Mouse (Mus musculus): ENCODE data around the gene Card11. TPM values are rescaled to one million over a fixed set of nuclear protein-coding genes. Genes with fewer than 3 reads are reported as not detected.

The Card11 gene
- polyA plus RNA-seq, 1 experiment from 2014 or later, result 0.74 TPM

GRCm38 (mm10) chr5:140940257-140940922 is 60.0 kb downstream of the Card11 start:
- Histone ChIP-seq H3K9ac (ENCODE audit: low read length) (no peak overlapping the region), H3K4me3 (ENCODE audit: low read length) (no peak overlapping the region), H3K4me2 (ENCODE audit: low read depth, low read length) (no peak overlapping the region), H3K36me3 (ENCODE audit: control insufficient read depth, insufficient read depth, low read length) (no peaks in the 10 kb centered on the region), H3K27me3 (ENCODE audit: control insufficient read depth, insufficient read depth, low read depth, low read length) (no peaks in the 10 kb centered on the region), H3K27ac (ENCODE audit: low read length) (no peak overlapping the region), H3K9me3 (ENCODE audit: control insufficient read depth, low read length) (no peaks in the 10 kb centered on the region), H3K4me1 (replicated peaks; ENCODE audit: control insufficient read depth, insufficient read depth, low read length) (no peaks in the 10 kb centered on the region)
- 61% methylated on average over 5 of the region's 5 CpGs for WGBS
- no peak for ATAC-seq (ENCODE audit: low read depth)

- H3K27ac ChIP-seq (ENCODE audit: low read length), result no peak overlapping the region
- H3K4me2 ChIP-seq (ENCODE audit: low read depth, low read length), result no peak overlapping the region
- WGBS, result 77% methylated on average over 7 of the region's 7 CpGs
- H3K9ac ChIP-seq (ENCODE audit: low read length), result no peak overlapping the region
- ATAC-seq (ENCODE audit: low read depth), result no peak
- H3K4me3 ChIP-seq (ENCODE audit: low read length), result no peak overlapping the region
- H3K36me3 ChIP-seq (ENCODE audit: control insufficient read depth, insufficient read depth, low read length), result no peaks in the 10 kb centered on the region
- no peaks in the 10 kb centered on the region for H3K9me3 ChIP-seq (ENCODE audit: control insufficient read depth, low read length)
- peaks cover 3% of the 10 kb centered on the region; the same call in 1 of the 2 replicates for H3K4me1 ChIP-seq (replicated peaks; ENCODE audit: control insufficient read depth, insufficient read depth, low read length)
- no peaks in the 10 kb centered on the region for H3K27me3 ChIP-seq (ENCODE audit: control insufficient read depth, insufficient read depth, low read depth, low read length)
These were observed 63.6 kb downstream of the Card11 start for GRCm38 (mm10) chr5:140936816-140937215.

GRCm38 (mm10) chr5:140935848-140936247 is 64.5 kb downstream of the Card11 start:
- H3K36me3 ChIP-seq (ENCODE audit: control insufficient read depth, insufficient read depth, low read length), result no peaks in the 10 kb centered on the region

GRCm38 (mm10) chr5:140934639-140935315 is 65.6 kb downstream of the Card11 start:
- ATAC-seq (ENCODE audit: low read depth), result no peak

More at GRCm38 (mm10) chr5:140935848-140936247, 64.5 kb downstream of the Card11 start:
- no peak overlapping the region for H3K27ac ChIP-seq (ENCODE audit: low read length)
- no peaks in the 10 kb centered on the region for H3K9me3 ChIP-seq (ENCODE audit: control insufficient read depth, low read length)
- no peak overlapping the region for H3K4me3 ChIP-seq (ENCODE audit: low read length)
- peaks cover 3% of the 10 kb centered on the region; the same call in 1 of the 2 replicates for H3K4me1 ChIP-seq (replicated peaks; ENCODE audit: control insufficient read depth, insufficient read depth, low read length)
- 78% methylated on average over 3 of the region's 3 CpGs for WGBS
- H3K9ac ChIP-seq (ENCODE audit: low read length), result no peak overlapping the region
- no peaks in the 10 kb centered on the region for H3K27me3 ChIP-seq (ENCODE audit: control insufficient read depth, insufficient read depth, low read depth, low read length)
- H3K4me2 ChIP-seq (ENCODE audit: low read depth, low read length), result no peak overlapping the region
- ATAC-seq (ENCODE audit: low read depth), result no peak

DNA sequence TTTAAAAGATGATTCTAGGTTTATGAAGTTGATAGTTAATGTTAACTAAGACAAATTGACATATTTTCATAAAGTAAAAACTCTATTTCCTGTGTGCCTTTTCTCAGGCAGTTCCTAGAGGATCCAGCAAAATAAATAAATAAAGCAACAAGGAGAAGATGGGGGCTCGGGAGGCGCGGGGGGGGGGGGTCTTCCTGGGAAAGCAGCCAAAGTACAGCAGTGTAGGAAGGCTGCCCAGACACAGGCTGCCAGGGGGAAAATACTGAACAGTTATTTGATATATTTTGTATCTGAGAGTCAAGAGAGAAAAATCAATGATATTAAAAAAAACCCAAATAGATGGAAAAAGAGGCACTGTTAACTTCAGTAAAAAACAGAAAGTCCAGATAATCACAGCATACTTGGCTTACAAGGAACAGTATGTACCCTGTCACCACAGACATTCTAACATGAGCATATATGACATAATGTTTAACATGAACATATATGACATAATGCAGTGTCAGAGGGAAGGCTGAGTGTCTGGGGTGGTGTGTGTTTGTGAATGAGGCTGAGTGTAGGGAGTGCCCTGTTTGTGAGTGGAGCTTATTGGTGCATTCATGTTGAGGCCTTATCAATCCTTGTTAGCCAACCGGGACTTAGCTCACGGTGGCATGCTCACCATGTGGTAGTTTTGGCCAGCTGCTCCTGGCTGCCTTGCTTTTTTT is 68.7 kb downstream of the Card11 start:
- Histone ChIP-seq H3K4me2 (ENCODE audit: low read depth, low read length) (no peak overlapping the region), H3K9ac (ENCODE audit: low read length) (no peak overlapping the region), H3K27ac (ENCODE audit: low read length) (peak overlapping the region; percentile 55; the same call in 1 of the 2 replicates), H3K9me3 (ENCODE audit: control insufficient read depth, low read length) (no peaks in the 10 kb centered on the region), H3K4me3 (ENCODE audit: low read length) (no peak overlapping the region), H3K36me3 (ENCODE audit: control insufficient read depth, insufficient read depth, low read length) (no peaks in the 10 kb centered on the region), H3K27me3 (ENCODE audit: control insufficient read depth, insufficient read depth, low read depth, low read length) (no peaks in the 10 kb centered on the region), H3K4me1 (replicated peaks; ENCODE audit: control insufficient read depth, insufficient read depth, low read length) (peaks cover 3% of the 10 kb centered on the region; the same call in 1 of the 2 replicates)
- ATAC-seq (ENCODE audit: low read depth), result peak; percentile 68; the same call in 1 of the 2 replicates
- WGBS, result 36% methylated on average over 5 of the region's 5 CpGs

More at GRCm38 (mm10) chr5:140934639-140935315, 65.6 kb downstream of the Card11 start:
- Histone ChIP-seq H3K4me3 (ENCODE audit: low read length) (no peak overlapping the region), H3K36me3 (ENCODE audit: control insufficient read depth, insufficient read depth, low read length) (no peaks in the 10 kb centered on the region), H3K27me3 (ENCODE audit: control insufficient read depth, insufficient read depth, low read depth, low read length) (no peaks in the 10 kb centered on the region), H3K9me3 (ENCODE audit: control insufficient read depth, low read length) (no peaks in the 10 kb centered on the region), H3K9ac (ENCODE audit: low read length) (no peak overlapping the region), H3K4me1 (replicated peaks; ENCODE audit: control insufficient read depth, insufficient read depth, low read length) (peaks cover 3% of the 10 kb centered on the region; the same call in 1 of the 2 replicates), H3K27ac (ENCODE audit: low read length) (no peak overlapping the region), H3K4me2 (ENCODE audit: low read depth, low read length) (no peak overlapping the region)
- 73% methylated on average over 9 of the region's 9 CpGs for WGBS

DNA sequence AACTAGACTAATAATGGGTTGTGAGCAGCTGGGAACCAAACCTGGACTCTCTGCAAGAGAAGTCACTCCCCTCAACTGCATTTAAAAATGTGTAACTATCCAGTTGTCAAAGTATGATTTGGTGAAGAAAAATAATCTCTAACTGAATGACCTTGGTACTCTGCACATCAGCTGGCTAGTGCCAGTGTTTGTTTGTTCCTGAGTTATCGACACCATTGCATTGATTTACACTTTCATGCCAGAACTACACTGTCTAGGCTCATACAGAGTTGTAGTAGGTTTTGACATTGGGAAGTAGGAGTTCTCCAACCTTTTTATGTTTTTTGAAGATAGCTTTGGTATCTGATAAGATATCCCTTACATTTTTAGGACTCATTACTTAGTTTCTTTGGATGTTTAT is 81.9 kb downstream of the Card11 start:
- H3K4me2 ChIP-seq (ENCODE audit: low read depth, low read length), result no peak overlapping the region
- no peaks in the 10 kb centered on the region for H3K36me3 ChIP-seq (ENCODE audit: control insufficient read depth, insufficient read depth, low read length)
- H3K9ac ChIP-seq (ENCODE audit: low read length), result no peak overlapping the region
- no peaks in the 10 kb centered on the region for H3K27me3 ChIP-seq (ENCODE audit: control insufficient read depth, insufficient read depth, low read depth, low read length)
- peaks cover 5% of the 10 kb centered on the region for H3K9me3 ChIP-seq (ENCODE audit: control insufficient read depth, low read length)
- no peak overlapping the region for H3K27ac ChIP-seq (ENCODE audit: low read length)
- no peaks in the 10 kb centered on the region for H3K4me1 ChIP-seq (replicated peaks; ENCODE audit: control insufficient read depth, insufficient read depth, low read length)
- 76% methylated on average over 1 of the region's 1 CpGs for WGBS
- no peak overlapping the region for H3K4me3 ChIP-seq (ENCODE audit: low read length)
- no peak for ATAC-seq (ENCODE audit: low read depth)

- H3K27ac ChIP-seq (ENCODE audit: low read length), result no peak overlapping the region
- no peaks in the 10 kb centered on the region for H3K27me3 ChIP-seq (ENCODE audit: control insufficient read depth, insufficient read depth, low read depth, low read length)
- H3K36me3 ChIP-seq (ENCODE audit: control insufficient read depth, insufficient read depth, low read length), result no peaks in the 10 kb centered on the region
- no peak for ATAC-seq (ENCODE audit: low read depth)
- no peak overlapping the region for H3K9ac ChIP-seq (ENCODE audit: low read length)
- H3K4me2 ChIP-seq (ENCODE audit: low read depth, low read length), result no peak overlapping the region
- no peak overlapping the region for H3K4me3 ChIP-seq (ENCODE audit: low read length)
- no peaks in the 10 kb centered on the region for H3K4me1 ChIP-seq (replicated peaks; ENCODE audit: control insufficient read depth, insufficient read depth, low read length)
- WGBS, result 68% methylated on average over 1 of the region's 1 CpGs
- peaks cover 5% of the 10 kb centered on the region for H3K9me3 ChIP-seq (ENCODE audit: control insufficient read depth, low read length)
These were observed 82.6 kb downstream of the Card11 start for GRCm38 (mm10) chr5:140917807-140918206.

DNA sequence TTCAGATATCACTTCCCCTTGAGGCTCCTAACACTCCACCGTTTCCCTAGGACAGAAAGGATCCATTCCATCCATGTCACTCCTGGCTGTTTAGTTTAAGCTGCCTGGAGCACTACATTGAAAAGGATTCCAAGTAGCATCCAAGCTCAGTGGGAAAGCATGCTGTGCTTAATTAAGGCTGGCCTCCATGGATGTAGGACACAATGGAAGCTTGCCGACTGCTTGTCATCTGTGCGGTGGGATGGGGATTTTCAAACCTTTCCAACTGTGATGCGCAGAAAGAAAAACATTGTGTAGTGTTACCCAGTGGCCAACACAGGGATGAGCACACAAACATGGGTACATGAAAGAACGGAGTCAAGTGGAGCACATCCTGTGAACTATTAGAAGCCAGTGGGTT is 89.5 kb downstream of the Card11 start:
- Histone ChIP-seq H3K4me2 (ENCODE audit: low read depth, low read length) (no peak overlapping the region), H3K27me3 (ENCODE audit: control insufficient read depth, insufficient read depth, low read depth, low read length) (no peaks in the 10 kb centered on the region), H3K27ac (ENCODE audit: low read length) (no peak overlapping the region), H3K4me1 (replicated peaks; ENCODE audit: control insufficient read depth, insufficient read depth, low read length) (no peaks in the 10 kb centered on the region), H3K4me3 (ENCODE audit: low read length) (no peak overlapping the region), H3K9ac (ENCODE audit: low read length) (no peak overlapping the region), H3K36me3 (ENCODE audit: control insufficient read depth, insufficient read depth, low read length) (no peaks in the 10 kb centered on the region), H3K9me3 (ENCODE audit: control insufficient read depth, low read length) (no peaks in the 10 kb centered on the region)
- ATAC-seq (ENCODE audit: low read depth), result no peak
- WGBS, result 84% methylated on average over 5 of the region's 5 CpGs

DNA sequence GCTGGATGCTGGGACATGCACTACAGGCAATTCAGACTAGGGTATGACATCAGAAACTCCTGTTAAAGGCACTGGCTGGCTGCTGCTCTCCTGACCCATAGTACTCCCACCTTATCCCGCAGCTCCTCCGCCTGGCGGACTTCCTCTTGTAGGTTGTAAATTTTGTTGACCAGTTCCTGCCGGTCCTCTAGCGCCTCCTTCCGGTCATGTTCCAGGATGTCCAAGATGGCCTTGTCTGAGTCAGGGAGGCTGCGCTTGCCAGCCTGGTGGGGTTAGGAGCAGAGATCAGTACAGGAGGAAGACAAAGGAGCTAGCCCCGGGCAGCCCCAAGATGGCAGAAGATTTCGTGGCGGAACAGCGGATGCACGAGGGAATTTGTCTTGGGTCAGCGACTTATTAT is 99.5 kb downstream of the Card11 start:
- no peaks in the 10 kb centered on the region for H3K9me3 ChIP-seq (ENCODE audit: control insufficient read depth, low read length)
- no peak overlapping the region for H3K4me2 ChIP-seq (ENCODE audit: low read depth, low read length)
- 76% methylated on average over 13 of the region's 13 CpGs for WGBS
- H3K27me3 ChIP-seq (ENCODE audit: control insufficient read depth, insufficient read depth, low read depth, low read length), result no peaks in the 10 kb centered on the region
- no peak for ATAC-seq (ENCODE audit: low read depth)
- H3K4me1 ChIP-seq (replicated peaks; ENCODE audit: control insufficient read depth, insufficient read depth, low read length), result no peaks in the 10 kb centered on the region
- no peak overlapping the region for H3K27ac ChIP-seq (ENCODE audit: low read length)
- no peak overlapping the region for H3K4me3 ChIP-seq (ENCODE audit: low read length)
- H3K9ac ChIP-seq (ENCODE audit: low read length), result no peak overlapping the region
- H3K36me3 ChIP-seq (ENCODE audit: control insufficient read depth, insufficient read depth, low read length), result no peaks in the 10 kb centered on the region

Data from lung, embryonic 16.5 days (tissue).